Mouse (Mus musculus): ENCODE results near the gene Ucn.

Gene Ucn

DNA sequence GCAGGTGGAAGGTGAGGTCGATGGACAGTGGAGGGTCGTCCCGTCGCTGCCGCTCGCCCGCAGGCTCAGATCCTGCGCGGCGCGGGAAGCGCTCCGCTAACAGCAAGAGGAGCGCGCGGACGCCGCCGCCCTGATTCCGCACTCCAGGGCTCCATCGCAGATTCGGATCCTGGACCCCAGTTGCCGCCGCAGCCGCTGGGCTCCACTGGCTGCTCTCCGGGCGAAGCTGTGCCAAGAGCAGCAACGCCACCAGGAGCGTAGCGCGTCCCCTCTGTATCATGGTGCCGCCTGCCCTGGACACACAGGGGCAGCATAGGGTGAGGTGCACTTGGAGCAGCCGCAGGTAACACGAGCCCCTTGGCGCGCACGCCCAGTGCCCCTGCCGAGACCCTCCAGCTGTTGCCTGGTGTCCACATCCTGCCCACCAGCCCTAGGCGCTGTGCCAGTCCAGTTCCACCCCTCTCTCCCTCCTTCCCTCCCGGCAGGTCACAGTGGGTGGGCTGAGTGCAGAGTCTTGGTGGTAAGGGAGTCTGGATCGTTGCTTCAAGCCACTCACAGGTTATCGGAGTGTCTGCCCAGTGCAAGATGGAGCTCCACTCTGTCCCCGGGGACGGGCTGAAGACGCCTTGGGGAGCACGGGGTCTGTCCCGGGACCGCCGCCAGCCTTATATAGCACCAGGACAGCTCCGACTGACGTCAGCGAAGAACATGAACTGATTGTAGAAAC is at the start of gene Ucn:
Gene Ucn, minus strand, starts transcription at position 589 of the 727 bp plus-strand sequence.
- no peak for DNase-seq

DNA sequence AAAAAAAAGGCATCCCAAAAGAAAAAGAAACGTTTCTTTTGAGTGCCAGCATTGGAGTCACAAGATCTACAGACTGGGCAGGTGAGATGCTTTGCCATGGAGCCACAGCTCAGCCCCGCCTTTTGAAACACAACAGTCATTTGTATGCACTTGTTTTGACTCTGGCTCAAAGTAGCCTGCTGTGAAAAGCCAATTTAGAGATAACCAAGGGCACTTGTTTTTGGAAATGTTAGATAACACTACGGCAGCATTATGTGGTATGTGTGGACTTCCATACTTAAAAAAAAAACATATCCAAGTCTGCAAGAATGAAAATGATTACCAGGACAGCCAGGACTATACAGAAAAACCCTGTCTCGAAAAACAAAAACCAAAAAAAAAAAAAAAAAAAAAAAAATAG is 45.0 kb upstream of the Ucn start:
- DNase-seq = no peak

DNA sequence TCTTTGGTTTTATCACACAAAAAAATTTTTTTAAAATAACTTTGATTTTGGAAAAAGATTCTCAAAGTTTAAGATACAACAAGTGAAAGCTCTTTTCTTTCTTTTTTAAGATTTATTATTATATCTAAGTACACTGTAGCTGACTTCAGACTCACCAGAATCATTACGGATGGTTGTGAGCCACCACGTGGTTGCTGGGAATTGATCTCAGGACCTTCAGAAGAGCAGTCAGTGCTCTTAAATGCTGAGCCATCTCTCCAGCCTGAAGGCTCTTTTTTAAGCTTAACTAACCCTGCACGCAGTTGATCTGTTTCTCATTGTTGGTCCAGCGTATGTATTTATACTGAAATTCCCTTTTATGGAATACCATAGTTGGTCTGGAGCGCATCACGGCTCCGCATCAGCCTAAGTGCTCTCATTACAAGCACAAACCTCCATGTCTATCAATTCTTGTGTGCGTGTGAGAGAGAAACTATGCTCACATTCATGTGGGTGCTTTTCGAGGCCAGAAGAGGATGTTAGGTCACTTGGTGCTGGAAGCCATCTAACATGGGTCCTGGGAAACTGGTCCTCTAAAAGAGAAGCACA is 42.6 kb upstream of the Ucn start:
- DNase-seq = no peak

DNA sequence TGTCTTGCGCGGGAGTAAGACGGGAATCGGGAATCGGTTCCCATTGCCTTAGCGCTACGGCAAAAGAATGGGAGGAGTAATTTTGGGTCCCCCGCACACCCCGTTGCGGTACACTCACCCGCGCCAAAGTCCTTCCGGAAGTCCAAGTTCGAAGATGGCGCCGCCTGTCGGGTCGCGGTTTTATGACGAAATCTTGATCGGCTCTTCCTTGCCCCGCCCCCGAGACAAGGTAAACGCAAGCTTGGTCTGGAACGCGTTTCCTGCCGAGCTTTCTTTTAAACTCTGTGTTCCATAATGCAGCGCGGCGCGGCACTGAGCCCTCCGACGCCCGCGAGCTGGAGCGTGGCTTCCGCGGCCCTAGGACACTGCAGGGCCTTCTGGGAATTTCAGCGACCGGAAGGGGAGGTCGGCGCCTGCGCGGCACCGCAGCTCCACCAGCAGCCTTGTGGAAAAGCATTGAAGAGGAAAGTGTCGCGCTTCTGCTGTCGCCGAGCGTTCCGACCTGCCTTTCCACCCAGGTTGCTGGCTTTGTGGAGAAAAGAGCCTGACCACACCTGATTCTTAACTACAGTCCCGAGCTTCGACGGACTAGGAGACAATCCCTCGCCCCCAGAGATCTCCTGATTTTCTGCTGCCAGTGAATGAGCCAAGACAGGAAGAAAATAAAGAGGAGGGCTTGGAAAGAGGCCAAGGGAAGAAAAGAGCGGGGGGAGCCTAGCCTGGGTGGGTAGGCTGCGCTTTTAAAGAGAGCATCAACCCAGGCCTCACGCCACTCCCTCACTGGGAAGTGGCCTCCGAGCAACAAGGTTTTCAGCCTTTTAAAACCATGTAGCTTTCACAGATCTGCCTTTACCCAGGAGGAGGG is 41.4 kb upstream of the Ucn start, which contains the start of the genes Gm29609 and Gtf3c2:
Gene Gm29609, minus strand, starts transcription at position 146 of the 865 bp plus-strand sequence.
Gene Gtf3c2, minus strand, starts transcription at position 379 of the 865 bp plus-strand sequence.
- peak; percentile 96 to 97 for DNase-seq

DNA sequence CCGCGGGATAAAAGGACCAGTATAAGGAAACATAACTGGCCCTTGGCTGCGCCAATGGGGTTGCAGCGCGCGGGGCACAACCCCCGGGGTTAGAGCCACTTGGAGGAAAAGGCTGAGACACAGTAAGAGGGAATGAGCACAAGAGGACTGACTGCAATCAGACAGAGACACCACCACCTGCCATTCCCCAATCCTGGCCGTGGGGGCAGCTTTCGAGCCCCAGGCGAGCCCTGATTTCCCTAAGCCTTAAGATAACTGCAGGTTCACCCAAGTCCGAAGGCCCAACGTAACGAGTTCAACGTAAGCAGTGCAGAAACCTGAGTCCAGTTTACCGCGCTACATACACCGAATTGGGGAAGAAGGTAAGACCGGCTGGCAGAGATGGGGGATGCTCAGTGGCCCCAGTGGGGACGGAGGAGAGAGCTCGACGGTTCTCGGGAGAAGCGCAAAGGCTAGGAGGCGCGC is 40.7 kb upstream of the Ucn start:
- peak; percentile 36 to 76 for DNase-seq

DNA sequence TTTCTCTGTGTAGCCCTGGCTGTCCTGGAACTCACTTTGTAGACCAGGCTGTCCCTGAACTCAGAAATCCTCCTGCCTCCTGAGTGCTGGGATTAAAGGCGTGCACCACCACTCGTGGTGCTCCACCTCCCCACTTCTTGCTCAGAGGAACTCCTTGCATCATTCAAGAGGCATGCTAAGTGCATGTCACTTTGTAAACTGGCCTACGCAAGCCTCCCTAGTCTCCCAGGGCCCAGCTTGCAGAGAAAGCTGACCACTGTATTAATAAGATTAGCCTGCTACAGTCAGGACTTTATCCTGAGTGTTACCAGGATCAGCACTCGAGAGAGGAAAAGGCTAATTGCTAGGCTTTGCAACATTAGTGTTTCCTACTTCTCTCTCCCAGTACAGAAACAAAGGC is 30.0 kb upstream of the Ucn start:
- DNase-seq = no peak

DNA sequence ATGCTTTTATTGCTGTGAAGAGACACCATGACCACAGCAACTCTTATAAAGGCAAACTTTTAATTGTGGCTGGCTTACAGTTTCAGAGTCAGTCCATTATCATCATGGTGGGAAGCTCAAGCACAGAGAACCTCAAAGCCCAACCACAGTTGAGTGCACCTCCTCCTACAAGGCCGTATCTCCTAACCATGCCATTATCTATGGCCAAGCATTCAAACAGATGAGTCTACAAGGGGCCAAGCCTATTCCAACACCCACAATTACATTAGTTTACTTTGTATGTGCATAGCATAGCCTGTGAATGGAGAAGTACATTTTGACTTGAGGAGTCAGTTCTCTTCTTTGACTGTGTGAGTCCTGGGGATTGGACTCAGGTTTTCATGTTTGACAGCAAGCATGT is 26.2 kb upstream of the Ucn start:
- no peak for DNase-seq

DNA sequence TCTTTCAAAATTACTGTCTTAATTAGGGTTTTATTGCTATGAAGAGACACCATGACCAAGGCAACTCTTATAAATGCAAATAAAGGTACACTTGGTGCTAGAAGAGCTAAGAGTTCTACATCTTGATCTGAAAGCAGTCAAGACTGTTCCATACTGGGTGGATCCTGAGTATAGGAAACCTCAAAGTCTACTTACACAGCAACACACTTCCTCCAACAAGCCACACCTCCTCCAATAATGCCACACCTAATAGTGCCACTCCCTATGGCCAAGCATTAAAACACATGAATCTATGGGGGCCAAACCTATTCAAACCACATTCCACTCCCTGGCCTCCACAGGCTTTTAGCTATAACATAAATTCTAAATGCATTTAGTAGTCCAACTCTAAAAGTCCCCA is 23.8 kb upstream of the Ucn start:
- no peak for DNase-seq

DNA sequence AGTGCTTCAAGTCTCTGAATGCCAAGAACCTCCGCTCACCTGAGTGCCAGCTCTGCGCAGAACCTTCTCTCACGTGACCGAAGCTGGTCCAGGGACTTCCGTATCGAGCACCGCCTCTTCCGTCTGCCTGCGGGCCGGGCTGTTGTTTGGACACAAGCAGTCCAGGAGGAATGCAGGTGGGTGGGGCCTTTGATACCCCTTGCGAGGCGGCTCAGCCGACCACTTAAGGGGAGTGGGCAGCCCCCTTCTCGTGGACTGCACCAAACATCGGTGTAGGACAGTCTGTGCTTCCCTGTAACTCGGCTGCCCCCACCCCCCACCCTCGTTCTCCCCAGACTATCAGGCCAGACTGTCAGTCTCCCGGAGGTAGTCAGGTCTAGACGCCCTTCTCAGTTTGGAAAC is 15.5 kb upstream of the Ucn start, which contains the start of gene Mpv17:
Gene Mpv17, minus strand, starts transcription at position 100 of the 402 bp plus-strand sequence.
- DNase-seq = peak; percentile 90 to 96

DNA sequence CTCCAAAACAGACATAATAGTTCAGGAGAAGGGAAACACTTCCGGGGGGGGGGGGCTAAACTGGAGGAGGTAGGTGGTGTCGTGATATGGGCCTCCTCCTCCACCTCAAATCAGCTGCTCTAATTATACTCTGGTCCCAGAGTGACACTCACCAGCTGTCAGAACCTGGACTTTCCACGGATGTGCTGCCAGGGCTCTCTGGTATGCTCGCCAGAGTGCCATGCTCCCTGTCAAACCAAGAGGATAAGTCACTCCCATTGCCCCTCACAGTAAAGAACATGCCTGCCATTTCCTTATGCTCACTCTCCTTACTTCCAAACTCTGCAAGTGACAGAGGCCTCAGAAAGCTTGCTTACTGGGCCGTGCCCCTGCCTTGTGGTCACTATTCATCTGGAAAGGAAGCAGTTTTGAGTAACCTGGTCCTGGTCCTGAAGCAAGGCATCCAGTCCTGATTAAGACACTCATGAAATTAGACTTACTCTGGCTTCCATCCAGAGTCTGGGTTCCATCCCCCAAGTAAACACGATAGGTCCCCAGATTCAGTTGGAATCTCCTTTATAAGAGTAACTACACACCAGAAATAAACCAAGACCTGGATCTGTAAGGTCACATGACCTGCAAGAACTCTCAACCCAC is 15.0 kb upstream of the Ucn start:
- no peak for DNase-seq

DNA sequence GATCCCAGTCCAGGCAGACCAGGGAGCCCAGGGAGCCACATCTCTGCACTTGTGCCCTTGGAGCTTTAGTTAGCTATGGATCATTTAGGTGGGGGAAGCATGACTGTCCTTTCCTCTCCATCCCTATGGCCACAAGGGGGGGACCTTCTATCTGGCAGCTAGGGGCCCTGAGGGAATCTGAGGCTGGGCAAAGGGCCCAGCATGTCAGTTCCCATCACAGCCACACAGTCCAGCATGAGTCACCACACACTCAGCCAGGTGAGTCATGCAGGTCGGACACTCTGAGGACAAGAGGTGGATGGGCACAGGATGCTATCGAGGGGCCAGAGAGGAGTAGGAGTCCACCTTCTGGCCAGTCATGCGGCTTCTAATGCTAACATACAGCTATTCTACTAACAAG is 13.1 kb upstream of the Ucn start:
- no peak for DNase-seq

DNA sequence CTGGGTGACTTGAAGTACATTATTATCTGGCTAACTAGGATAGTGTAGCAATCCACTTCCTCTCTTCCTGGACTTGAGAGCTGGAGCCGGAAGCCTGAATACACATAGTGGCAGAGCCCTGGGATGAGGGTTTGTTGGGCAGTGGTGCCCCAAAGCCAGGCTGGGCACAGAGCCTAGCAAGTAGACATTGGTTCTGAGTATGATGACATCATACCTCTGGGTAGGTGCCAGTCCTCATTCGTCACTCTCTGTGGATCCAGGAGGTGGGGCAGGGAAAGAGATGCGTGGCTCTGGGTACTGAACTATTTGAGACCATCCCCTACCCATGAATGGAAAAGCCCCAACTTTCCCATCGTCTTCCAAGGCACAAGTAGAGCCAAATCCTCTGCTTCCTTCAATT is 11.2 kb upstream of the Ucn start:
- DNase-seq = no peak

DNA sequence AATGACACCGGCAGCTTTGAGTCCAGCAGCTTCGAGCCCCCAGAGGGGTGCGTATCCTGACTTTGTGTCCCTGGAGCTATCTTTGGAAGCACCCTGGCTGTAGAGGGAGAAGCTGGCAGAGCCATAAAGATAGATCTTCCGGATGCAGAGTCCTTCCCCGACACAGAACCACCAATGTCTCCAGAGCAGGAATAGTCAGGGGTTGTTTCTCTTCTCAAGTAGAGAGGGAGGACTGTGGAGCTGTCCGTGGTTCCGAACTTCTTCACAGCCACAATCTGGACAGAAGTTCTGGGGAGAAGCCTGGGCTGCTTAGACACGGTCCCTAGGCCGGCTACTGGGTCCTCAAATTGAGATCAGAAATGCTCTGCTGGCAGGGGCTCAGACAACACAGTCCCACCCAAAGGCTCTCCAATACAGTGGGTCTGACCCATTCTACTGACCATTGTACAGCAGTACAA is 368 bp upstream of the Ucn start:
- DNase-seq = no peak

DNA sequence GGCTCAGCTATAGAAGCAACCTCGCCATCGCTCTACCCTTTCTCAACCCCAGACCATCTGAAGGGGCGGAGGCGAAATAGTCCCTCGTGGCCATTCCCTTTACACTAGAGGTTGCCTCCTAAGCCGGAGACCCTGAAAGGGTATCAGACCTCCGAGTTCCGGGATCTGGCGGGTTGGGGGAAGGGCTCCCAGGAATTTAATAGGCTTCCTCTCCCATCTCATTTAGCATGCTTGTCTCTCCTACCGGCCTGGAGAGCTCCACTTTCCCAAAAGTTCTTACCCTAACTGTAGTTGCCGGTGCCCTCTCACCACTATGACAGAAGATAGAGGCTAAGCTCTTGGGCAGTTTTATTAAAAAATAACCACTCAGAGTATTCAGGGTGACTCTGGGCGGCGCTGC is 971 bp downstream of the Ucn start:
- DNase-seq = no peak

DNA sequence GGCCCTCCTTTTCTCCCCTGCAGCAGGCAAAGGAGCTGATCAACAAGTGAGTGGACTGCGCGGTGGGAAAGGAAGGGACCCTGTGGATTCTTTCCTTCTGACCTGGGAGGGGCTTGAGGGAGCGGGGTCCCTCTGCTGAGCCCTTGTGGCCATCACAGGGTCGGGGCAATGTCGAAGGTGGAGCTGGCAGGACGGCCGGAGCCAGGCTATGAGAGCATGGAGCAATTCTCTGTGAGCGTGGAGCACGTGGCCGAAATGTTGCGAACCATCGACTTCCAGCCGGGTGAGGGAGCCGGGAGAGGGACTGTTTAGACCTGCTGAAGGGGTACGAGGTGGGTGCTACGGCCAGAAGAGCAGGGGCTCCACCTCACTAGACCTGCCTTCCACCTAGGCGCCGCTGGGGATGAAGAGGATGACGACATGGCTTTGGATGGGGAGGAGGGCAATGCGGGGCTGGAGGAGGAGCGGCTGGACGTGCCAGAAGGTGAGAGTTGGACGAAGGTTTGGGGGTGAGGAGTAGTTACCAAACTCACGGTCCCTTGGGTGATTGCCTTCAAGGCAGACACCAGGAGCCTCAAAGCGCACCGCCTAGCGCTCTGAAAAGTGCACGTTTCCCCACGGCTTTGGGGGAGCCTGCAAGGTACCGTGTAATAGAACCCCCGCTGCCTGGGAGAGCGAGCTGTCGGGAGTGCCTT is 1.8 kb downstream of the Ucn start:
- DNase-seq = no peak

DNA sequence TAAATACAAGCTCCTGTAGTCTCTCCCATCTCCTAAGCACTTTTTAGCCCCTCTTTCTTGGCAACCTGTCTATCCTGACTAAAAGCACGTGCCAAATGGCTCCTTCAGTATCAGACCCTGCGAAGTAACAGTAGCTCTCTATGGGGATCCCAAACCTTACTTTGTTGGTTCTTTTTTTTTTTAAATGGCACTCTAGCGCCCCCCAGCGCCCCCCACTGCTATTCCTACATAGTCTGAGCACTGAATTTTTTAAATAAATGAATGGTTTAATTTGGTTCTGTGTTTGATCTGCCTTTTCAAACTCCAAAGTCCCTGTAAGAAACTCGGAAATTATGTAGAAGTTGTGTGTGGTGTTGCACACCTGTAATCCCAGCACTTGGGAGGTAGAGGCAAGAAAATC is 12.6 kb downstream of the Ucn start:
- DNase-seq = no peak

DNA sequence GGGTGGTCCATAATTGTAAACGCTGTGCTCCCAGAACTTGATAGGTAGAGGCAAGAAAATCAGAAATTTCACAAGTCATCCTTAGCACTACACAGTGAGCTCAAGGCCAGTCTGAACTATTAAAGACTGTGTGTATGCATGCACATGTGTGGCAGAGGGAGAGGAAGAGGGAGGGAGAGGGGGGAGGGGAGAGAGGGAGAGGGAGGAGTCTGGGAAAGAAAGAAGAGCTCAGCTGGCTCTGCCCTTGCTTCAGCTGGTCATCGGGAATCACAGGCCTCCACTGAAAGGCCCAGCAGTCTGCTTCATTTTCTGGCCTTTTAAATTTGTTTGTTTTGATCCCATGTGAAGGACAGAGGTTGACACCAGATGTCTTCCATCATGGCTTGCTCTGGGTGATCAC is 15.1 kb downstream of the Ucn start:
- DNase-seq = no peak

DNA sequence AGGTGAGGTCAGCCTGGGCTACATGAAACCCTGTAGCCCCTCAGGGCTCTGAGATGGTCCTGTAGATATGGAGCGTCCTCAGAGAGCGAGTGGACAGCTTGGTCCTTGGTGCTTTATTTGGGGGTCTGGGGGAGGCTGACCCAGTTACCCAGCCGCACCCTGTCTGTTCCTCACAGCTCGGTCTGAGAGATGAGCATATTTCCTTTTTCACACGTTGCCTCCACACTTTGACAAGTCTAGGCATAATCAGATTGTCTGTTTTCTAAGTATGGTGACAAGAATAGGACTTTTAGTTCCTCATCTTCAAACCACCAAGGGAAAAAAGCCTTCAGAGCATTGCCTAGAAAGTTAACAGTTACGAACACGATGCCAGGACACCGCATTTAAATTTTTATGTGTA is 17.5 kb downstream of the Ucn start:
- DNase-seq = no peak

DNA sequence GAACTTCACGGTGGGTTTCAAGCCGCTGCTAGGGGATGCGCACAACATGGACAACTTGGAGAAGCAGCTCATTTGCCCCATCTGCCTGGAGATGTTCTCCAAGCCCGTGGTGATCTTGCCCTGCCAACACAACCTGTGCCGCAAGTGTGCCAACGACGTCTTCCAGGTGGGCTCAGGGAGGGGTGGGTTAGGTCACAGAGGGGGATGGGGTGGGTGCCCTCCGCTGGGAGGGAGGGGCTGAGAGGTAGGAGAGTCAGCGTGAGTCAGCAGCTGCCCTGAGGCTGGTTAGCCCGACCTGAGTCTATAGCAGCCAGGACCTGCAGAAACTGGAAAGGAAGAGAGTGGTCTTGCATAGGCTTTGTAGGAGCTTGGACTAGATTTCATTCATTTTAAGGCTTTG is 21.7 kb downstream of the Ucn start:
- no peak for DNase-seq

DNA sequence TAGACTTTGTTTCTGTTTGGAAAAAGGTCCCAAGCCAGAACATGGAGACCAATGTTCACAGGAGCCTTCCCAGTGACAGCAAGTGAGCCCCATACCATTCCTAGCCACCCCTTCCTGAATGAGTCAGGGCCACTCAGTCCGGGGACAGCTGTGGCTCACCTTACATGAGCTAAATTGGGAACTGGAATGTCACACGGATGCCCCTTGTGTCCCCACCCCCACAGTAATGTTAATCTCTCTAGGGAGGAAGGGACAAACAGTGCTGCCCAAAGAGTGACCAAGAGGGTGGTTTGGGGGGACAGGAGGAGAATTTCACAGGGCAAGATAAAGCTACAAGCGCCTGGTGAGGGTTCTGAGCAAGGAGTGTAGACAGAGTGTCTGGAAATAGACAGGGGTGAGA is 22.3 kb downstream of the Ucn start, which contains the start of gene Trim54:
Gene Trim54, plus strand, starts transcription at position 359 of the 400 bp plus-strand sequence.
- no peak for DNase-seq

DNA sequence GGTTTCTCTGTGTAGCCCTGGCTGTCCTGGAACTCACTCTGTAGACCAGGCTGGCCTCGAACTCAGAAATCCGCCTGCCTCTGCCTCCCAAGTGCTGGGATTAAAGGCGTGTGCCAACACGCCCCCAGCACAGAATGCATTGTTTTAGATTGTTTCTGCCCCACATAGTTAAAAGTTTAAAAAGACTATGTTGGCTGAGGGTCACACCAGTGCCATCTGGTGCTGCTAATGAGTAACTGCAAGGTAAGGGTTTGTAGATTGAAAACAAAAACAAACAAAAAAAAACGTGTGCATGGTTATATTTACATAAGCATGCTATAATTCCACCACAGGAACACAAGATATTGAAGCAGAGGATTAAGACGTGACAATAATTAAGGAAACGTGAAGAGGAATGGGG is 27.8 kb downstream of the Ucn start:
- peak in 1 of 2 experiments; percentile 20 for DNase-seq

DNA sequence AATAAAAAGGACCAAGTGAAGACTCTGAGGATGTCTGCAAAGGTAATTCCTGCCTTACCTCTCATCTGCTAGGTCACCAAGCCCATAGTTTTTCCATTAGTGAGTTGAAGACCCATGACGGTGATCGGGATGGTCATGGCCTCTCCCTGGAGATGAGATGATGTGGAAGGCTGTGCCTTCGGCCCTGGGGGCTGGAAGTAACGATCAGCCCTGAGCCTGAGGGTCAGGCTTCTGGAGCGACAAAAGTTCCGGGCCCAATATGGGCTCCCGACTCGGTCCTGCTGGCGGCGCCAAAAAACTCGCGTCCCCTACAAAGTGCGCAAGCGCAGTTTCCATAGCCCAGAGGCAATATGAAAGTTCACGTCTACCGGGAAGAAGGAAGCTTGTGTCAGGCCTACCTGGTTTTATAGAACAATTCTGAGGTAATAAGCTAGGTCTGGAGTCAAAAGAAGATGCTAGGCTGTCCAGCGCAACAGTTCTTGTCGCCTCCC is 30.6 kb downstream of the Ucn start, which contains the start of gene Slc30a3:
Gene Slc30a3, minus strand, starts transcription at position 238 of the 491 bp plus-strand sequence.
- no peak for DNase-seq
